Mouse (Mus musculus) MEL-GATA-1-ER (cell line): ENCODE measurements at regions not wholly inside any gene's neighbourhood (a gene's known extent, or its start where the extent isn't known, plus 50 kb on each side); places are given as distances from the start of the nearest gene placed in this dataset.

Experiments
- DNase-seq: peaks from one replicate; pipeline ENCODE4 v3.0.0-alpha.2; 2012; ENCODE audit warnings: low read depth; ENCODE audit errors: extremely low read depth

DNA sequence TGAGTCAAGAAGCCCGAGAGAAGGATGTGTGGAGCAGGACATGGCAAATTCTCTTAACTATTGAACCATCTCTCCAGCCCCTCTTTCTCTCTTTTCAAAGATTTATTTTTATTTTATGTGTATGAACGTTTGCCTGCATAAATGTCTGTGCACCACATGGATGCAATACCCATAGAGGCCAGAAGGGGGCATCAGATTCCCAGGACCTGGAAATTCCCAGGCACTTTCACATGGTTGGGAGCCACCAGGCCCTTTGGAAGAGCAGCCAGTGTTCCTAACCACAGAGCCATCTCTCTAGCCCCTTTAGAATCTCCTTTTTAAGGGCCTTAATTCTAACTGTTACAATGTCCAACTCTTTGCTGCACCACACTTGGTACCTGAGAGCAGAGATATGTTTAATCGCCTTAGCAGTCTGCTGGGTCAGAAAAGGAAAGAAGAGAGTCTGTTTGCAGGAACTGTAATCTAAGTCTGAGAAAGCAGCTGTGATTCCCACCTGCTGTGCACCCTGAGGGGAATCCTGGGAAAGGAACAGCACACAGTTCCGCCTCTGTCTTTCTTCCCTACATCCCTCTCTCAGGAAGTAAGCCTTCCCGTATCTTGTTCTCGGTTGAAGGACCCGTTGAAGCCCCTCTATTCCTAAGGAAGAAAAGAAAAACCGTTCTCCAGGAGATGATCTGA is 186.8 kb downstream of the Katnal1 start:
- no peak for DNase-seq

DNA sequence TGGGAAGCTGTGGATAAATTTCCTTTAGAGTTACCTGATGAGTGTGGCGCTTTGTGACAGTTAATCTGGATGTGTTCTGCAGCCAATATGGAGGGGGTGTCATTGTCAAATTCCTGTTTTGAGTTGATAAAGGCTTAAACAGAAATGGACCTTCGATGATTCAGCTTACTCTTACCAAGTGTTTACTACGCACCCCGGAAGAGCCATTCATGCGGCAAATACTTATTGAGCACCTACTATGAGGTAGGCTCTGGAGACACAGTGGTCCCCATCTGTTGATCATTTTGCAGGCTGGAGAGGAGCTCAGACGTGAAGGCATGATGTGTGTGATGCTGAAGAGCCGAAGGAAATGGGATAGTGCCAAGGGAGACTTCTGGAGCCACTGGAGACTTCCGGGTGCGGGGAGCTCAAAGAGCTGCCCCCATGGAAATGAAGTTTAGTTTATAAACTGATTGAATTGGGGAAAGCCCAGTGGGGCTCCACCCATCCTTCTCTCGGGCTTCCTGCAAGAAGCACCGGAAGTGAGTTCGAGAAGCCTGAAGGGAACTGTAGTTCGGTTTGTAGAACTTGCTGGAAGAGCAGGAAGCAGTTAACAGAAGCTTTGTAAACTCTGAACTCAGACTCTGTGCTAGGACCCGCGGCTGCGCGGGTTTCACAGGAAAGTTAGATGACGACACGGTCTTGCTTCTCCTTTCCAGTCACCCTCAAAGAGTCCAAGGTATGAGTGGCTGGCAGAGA is 187.7 kb downstream of the Katnal1 start:
- no peak for DNase-seq

DNA sequence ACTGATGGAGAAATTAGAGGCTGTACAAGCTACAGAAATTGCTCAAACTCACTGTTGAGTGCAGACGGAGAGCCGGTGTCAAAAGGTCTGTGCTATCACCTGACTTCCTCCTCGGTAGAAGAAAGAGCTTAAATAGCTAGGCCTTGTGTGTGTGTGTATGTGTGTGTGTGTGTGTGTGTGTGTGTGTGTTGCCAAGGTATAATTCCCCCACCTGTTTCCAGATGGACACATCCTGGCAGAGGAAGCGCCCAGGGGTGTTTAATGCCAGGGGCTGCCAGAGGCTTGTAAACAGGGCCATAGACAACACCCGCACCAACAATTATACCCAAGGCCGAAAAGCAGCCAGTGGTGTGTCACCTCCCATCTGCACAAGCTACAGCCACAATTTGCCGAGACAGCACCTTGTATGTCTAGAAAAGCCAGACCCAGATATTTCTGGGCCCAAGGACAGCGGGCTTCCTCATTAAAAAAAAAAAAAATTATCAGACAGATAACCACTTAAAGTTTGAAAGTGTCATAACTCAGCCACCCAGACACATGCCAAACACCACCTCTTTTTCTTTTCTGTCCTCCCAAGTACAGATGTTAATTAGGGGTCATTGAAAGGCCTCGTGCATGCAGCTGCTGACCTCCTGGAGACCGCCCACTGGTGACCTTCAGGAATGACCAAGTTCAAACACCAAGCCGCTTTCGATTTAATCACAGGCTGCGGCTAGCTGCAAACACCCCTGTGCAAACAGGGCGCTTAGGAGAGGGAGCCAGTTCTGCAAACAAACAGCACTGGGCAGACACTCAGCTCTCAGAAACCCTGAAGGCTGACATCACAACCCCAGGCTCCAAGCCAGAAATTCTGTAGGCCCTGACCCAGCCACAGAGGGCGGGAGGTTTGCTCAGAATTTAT is 188.0 kb upstream of the Ubl3 start:
- no peak for DNase-seq

DNA sequence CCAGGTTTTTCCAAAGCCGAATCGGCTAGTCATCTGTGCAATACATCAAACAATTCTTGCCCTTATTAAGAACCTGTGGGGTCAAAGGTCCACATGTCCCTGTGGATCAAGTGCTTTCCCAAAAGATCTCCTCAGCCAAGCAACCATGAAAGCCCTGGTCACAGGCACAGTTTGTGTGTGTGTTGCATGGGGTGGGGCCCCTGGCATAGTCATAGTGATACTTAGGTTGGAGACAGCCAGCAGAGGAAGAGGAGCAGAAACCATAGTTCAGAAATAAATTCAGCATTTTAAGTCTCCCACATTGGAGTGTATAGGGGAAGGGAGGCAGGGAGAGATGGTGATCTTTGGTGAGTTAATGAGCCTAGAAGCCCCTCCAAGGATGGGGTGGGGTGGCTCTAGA is 187.1 kb upstream of the Ubl3 start:
- DNase-seq: no peak

DNA sequence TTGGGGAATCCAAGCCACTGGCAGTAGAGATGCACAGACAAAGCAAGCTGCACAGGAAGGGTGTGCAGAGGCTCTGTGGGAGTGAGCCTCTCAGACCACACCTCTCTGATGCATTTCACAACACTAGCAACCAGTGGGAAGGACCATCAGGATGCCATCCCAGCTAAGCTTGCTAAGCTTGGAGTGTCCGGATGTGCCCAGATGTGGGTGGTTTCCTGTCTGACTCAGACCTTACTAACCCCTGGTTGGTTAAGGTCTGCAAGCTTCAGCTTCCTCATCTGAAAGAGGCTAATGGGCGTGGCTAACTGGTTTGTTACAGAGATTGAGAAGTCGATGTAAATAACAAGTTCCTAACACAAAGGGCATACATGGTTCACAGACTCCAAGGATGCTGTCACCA is 186.6 kb upstream of the Ubl3 start:
- peak; percentile 62 for DNase-seq

DNA sequence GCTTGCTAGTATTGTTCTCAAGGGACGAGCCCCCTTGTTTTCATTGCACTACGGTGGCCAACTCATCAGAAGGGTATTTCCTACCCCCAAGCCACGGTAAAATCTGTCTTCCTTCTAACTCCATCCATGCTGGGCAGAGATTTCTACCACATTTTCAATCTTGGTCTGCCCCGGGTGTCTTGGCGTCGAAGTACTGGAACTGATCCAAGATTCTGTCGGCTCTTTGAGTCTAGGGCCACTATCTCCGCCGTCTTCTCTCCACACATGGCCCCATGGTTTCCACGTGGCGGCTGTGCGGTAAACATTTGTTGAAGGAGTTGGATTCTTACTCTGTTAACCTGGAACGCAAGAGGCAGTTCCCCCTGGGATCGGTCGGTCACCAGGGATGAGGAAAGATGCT is 177.0 kb upstream of the Ubl3 start:
- no peak for DNase-seq

DNA sequence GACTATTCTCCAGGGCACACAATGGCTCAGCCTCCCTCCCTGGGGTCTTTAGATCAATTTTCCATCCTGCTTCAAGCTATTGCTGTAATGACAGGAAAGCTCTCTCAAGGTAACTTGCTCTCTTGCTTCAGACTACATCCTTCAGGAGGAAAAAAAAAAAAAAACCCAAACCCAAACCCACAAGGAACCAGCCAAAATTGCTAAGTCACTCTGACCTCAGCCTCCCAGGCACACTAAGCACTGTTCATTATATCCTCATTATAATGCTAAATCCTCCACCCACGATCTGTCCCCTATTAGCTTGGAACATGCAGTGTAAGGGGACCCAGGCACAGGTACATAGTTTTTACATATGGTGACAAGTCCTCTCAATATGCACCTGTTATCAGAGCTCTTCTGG is 175.9 kb upstream of the Ubl3 start:
- DNase-seq: no peak

DNA sequence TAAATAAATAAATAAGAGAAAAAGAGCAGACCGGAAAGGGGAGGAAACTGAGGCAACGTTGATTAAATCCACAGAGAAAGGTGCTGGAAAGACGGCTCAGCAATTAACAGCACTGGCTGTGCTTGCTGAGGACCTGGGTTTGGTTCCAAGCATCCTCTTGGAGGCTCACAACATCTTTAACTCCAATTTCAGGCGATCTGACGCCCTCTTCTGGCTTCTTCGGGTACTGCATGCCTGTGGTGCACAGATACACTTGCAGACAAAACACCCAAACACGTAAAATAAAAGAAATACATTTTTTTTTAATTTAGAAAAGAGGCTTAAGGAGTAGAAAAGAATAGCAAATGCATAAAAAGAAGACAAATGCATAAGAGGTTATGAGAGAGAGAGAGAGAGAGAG is 173.9 kb upstream of the Ubl3 start:
- no peak for DNase-seq

DNA sequence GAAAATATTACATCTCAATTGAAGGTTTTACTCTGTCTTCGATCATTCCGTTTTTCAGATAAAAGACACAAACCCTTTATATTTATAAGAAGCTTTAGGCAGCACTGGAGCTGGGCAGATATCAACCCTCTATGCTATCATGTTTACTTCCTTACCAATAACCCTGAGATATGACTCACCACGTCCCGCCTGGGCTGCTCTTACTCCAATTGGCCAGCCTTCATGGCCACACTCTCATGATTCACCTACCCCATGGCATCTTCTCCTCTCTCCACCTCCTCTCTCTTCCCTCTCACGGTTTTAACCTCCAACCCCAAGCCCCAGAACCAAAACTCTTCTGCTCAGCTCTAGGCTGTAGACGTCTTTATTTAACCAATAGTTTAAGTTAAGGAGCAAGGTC is 171.9 kb upstream of the Ubl3 start:
- DNase-seq: no peak

DNA sequence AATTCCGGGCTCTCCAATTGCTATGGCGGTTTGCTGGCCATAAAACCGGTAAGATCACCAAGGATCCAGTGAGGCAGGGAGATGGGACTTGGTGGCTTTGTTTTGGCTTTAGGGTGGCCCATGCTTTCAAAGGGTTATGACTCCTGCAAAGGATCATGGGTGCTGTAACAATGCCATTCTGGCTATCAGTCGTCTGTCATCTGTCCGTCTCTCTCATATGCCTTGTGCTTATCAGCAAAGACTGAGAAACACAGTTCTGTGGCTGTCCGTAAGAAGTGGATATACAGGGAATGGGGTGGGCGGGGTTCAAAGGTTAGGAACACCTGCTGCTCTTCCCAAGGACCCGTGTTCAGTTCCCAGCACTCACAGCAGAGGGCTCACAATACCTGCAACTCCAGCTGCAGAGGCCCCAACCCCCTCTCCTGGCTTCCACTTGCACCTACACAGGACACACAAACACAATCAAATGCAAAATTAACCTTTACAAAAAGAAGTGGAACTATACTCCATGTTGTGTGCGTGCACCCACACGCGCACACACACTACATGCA is 171.2 kb upstream of the Ubl3 start:
- no peak for DNase-seq

DNA sequence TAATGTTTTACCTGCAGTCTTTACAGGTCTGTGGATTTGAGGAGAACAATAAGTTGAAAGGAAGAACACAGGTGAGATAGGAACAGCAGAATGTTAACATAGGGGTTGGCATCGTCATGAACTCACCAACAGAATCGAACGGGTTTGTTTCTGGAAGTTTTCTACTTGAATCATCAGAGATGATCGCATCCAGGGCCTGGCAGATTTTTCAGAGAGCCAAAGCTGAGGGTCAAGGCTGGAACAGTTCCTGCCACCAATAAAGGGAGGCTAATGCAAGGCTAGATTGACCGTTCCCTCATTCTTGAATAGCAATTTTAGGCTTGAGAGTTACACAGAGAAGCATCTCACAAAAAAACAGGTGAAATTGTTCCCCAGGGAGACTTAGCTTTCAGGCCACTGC is 168.0 kb upstream of the Ubl3 start:
- no peak for DNase-seq

DNA sequence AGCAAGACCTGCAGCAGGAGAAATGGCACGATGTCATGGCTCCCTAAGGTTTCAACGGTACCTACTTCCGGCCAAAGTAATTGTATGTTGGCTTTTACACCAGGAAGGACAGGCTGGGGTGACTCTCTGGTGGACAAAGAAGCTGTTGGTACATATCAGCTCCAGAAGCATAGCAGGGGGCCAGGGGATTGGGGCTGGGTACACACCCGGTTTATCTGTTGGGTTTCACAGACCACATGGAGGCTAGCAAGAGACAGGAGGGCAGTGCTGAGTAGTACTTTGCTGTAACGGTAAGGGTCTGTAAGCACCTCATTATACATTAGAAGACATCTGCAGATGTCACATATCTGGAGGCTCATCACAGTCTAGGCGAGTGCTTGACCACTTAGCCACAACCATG is 164.0 kb upstream of the Ubl3 start:
- DNase-seq: no peak

DNA sequence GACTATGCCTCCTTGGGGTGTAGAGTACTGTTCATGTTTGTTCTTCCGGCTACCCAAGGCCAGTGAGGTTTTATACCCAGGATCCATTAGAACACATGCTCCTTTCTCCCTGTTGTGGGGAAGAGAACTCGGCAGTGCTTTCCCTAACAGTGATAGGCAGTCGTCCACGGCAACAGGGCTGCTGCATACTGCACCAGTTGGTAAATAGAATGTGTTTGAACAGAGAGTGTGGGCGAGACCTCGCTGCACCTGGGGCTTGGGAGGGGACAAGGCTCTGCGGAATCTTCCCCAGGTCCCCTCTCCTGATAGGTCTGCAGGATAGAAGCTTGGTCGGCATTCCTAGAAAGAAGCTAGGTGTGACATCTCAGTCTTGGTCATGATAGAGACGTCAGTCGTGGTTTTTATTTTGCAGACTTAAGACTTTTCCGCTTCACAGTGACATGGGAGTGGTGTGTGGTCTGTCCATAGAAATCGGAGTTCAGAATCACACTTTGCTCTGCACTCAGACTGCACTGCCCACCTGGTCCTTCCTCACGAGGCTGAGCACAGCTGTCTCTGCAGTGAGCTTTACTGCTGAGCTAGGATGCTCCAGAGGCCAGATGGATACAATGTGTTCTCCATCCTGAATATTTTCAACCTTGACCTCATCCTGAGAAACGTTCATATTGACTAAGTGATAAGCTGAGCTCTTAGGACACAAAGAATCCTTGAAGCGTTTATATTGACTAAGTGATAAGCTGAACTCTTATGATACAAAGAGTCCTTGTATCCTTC is 162.8 kb upstream of the Ubl3 start:
- no peak for DNase-seq

DNA sequence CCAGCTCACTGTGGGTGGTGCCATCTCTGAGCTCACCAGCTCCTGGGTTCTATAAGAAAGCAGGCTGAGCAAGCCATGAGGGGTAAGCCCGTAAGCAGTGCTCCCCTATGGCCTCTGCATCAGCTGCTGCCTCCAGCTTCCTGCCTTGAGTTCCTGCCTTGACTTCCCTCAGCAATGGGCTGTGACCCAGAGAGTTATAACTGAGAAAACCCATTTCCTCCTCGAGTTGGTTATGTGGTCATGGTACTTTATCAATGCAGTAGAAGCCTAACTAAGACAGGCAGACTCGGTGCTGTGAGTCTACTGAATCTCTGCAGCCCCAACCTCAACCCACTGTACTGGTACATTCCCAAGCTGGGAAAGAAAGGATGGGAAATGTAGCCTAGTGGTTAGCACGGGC is 162.2 kb upstream of the Ubl3 start:
- no peak for DNase-seq

DNA sequence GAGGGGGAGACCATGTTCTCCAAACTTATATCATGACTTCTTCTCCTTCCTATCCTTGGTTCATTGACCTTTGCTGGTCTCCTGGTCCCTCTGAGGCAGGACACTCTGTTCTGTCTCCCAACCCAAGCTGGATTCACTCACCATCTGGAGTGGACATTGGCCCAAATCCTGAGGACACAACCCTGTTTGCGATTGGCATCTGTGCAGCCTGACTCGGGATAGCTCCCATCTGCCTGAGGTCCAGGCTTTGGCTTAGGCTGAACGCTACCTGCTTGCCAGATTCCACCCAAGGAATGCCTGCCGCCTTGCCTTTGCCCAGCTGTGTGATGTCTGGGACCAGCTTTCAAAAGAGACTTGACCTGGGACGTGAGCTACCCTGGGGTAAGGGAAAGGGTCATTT is 161.2 kb upstream of the Ubl3 start:
- DNase-seq: no peak

DNA sequence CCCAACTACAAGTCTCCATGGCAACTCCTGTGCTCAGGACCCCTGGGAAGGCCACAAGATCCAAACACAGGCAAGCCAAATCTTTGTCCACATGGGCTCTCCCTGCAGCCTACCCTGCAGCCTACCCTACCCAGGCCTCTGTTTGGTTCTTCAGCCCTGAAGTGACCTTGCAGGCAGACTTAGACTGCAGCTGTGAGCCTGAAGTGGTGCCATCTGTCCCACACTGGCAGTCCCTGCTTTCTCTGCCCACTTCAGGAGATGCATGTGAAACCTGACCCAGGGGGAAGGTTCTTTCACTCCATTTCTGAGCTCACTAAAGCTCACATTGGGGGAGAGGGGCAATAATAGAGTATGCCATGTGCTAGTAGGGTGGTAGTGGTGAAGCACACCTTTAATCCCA is 160.4 kb upstream of the Ubl3 start:
- no peak for DNase-seq

DNA sequence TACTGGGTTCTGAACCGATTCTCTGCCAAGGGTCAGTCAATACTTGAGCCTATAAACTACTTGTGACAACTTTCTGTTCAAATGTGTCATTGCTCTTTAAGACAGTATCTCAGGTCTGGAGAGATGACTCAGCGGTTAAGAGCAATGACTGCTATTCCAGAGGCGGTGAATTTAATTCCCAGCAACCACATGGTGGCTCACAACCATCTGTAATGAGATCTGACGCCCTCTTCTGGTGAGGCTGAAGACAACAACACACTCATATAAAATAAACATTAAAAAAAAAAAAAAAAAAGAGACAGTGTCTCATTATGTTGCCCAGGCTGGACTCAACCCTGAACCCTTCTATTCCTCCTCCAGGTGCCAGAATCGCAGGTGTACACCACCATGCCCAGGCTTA is 159.0 kb upstream of the Ubl3 start:
- DNase-seq: no peak

DNA sequence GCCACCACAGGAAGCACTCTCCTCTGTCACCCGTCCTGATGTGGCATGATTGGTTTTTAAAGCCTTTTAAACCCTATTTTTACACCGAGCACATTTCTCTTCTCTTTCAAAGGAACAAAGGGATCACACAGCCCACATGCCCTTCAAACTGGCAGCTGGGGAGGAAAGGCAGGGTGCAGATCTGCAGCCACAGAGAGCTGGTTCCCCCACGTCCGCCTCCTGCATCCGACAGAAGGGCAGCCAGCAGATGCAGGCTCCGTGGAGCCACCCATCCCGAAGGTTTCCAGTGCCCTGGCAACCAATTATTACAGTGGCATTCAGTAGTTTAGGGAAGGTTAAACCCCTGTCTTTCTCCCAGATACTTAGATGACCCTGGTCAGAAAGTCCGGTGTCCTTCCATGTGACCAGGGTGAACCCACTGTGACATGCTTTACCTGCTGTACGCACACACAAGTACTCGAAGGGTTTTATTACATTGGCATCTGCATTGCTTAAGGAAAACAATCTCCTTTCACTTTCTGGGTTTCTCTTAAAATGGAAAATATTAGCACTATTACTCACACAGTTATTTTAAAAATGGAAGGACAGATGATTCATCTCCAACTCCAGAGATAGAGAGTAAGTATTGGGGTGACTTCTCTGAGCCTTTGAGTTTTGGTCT is 156.7 kb upstream of the Ubl3 start:
- no peak for DNase-seq

DNA sequence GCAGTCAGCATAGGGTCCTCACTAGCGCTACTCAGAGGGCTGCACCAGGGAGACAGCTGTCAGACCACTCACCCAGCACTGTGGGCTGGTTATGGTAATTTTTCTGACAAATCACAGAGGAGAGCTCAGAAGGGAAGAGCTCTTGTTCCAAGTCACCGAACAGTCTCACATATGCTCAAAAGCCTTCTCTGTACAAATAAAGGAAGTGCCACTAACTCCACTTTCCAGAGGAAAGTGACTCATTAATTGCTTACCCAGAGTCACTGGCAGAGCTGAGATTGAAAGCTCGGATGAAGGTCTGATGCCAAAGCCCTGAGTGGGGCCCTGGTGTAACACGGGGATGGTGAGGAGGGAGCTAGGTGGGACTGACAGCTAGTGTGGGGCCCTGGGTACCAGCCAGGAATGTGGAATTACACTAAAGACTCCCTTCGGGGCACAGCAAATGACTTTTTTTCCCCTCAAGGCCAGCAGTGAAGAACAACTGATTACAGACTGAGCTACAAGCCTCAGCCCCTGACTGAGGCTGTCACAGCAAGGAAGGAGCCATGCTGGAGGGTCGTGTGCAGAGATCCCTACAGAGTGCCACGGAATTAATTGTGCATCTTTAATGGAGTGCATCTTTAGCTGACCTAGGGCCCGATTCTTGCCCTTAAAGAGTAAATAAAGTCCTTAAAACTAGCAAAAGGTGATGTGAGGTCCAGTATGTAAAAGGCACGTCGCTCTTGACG is 155.6 kb upstream of the Ubl3 start:
- DNase-seq: no peak

DNA sequence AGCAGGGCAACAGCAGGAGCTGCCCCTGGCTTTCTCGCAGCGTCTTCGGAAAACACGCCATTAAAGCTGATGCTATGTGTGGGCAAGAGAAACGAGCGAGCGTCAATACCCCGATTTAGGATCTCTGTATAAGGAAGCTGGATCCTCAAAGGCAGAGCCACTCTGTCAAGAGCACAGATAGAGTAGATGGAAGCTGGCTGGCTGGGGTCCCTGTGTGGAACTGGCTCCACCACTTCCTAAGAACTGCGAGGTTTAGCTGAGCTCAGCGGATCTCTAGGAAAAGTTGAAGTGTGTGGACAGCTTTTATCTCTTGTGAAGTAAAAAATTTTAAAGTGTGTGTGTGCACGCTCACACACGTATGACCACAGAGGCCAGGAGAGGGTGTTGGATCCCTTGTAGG is 154.7 kb upstream of the Ubl3 start:
- DNase-seq: no peak
